Mouse (Mus musculus) layer of hippocampus, adult 18-20 months (tissue): ENCODE data around the gene Smarcb1. TPM values are rescaled to one million over a fixed set of nuclear protein-coding genes. Genes with fewer than 3 reads are reported as not detected.
A peak's percentile ranks its signal among the peaks of the same experiment; 100 is the strongest.
"Not testable (repeated sequence)": the region's sequence is repeated elsewhere in the genome, so short reads cannot be mapped to it uniquely, and the experiment has no call there.

Source experiments
- DNase-seq, 2 experiments: peaks; one replicate each; pipeline ENCODE4 v3.0.0; 2022; ENCODE audit warnings: low spot score in 2 of 2
- total RNA-seq, 2 experiments: library from RNA; stranded (reverse); gene quantifications; 2 replicates each; pipeline ENCODE4 v1.2.3; 2021

Gene Smarcb1
- total RNA-seq, 2 experiments from 2014 or later = 80.3 to 85.0 TPM

DNA sequence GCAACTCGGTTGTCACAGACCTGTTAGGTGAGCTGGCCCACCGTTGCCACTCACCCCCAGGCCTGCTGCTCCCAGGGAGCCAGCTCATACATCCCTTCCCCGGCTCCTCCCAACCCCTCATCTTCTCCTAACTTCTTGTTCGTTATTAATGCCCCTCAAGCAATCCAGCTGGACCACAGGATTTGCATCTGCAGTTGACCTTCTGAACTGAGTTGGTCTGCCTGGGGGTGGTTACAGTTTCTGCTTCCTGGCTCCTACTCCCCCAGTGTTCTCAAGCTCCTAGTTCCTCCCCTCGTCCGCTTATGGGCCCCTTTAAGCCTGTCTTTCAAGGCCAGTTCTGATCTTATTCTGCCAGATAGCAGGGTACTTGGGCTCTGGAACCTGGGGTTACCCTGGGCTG is 26.8 kb downstream of the Smarcb1 start:
- DNase-seq = no peak

DNA sequence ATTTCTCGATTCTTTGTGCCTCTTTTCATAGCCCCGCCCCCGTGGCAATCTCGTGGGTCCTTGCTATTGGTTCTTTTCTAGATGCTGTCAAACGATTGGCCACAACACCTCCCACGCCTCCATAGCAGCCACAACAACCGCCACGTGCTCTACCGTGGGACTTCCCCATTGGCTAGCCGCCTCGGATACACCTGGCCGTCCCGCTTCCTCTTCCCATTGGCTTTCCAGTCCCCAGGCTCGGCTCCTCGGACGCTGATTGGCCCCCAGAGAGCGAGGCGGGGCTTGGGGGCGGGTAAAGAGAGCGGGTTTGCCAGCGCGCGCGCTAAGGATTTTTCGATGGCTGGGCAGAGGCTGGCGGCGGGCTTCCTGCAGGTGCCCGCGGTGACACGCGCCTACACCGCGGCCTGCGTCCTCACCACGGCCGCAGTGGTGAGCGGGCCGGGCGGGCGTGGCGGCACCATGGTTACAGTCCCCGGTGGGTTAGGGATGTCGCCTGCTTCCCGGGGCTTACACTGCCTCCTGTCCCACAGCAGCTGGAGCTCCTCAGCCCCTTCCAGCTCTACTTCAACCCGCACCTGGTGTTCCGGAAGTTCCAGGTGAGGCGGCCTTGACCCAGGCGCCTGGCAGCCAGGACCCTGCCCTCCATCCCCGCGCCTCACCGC is 28.2 kb downstream of the Smarcb1 start, which contains the start of gene Derl3:
Derl3 (plus strand) TSS at position 325 of the 662 bp plus-strand sequence.
- DNase-seq = peak; percentile 96 to 98

DNA sequence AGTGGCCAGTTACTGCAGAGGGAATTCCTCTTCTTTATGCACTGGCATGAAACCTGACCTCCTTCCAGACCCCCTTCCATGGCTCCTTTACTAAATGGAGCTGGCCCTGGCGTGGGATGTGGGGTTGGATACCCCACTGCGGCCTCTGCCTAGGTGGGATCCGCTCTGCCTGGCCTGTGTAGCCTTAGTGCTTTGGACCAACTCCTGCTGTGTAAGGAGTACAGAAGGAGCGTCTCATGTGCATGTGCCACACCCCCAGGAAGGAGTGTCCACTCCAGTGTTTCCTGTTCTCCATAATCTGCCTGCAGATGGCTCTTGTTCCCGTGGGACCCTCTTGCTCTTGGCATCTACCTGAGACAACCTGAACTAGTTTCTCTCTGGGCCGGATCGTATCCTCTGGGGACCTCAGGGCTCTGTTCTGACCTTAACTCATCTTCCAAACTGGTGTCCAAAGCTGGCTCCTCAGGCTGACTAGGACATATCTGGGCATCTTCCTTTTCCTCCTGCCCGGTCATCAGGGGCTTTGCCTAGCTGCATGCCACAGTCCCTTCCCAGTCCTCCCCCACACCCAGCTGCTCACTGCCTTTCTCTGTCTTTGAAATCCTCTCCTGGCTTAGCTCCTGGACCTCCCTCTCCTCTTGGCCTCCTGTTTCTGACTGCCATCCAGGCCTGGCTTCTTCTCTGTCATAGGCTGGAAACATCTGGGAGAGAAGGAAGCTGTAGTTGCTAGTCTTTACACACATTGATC is 31.8 kb downstream of the Smarcb1 start:
- DNase-seq = no peak

DNA sequence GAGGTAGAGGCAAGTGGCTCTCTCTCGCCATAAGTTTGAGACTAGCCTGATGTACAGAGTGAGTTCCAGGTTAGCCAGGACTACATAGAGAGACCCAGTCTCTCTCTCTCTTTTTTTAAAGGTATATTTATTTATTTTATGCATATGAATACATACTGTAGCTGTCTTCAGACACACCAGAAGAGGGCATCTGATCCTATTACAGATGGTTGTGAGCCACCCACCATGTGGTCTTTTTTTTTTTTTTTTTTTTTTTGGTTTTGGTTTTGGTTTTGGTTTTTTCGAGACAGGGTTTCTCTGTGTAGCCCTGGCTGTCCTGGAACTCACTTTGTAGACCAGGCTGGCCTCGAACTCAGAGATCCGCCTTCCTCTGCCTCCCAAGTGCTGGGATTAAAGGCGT is 33.9 kb downstream of the Smarcb1 start:
- not testable (repeated sequence) for DNase-seq

DNA sequence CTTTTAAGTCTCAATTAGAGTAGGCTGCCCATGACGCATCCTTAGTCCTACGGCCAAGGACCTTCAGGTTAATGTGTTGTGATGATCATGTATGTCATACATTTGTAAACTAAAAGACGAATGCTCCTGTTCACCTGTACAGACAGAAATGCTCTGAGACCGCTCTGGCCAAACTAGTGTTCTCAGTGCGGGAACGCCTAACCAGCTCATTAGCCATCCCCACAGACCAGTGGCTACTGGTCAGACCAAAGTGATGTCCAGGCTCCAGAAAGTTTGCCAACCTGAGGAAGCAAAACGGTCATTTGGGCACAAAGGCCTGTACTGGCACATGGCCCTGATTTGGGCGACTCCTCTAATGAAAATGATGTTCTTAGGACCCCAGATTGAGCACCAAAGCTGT is 36.7 kb downstream of the Smarcb1 start:
- no peak for DNase-seq

DNA sequence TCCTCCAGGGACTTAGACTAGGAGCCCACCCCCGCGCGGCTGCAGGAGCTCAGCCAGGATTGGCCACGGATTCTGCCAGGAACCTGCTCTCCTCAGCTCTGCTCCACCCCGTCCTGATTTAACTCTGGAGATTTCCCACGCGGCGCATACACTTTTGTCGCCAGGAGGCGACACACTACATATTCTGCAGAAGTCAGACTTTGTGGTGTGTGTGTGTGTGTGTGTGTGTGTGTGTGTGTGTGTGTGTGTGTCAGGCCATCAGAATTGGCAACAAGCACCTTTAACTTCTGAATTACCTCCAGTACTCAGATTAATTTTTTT is 38.2 kb downstream of the Smarcb1 start:
- DNase-seq = peak; percentile 46 to 80

DNA sequence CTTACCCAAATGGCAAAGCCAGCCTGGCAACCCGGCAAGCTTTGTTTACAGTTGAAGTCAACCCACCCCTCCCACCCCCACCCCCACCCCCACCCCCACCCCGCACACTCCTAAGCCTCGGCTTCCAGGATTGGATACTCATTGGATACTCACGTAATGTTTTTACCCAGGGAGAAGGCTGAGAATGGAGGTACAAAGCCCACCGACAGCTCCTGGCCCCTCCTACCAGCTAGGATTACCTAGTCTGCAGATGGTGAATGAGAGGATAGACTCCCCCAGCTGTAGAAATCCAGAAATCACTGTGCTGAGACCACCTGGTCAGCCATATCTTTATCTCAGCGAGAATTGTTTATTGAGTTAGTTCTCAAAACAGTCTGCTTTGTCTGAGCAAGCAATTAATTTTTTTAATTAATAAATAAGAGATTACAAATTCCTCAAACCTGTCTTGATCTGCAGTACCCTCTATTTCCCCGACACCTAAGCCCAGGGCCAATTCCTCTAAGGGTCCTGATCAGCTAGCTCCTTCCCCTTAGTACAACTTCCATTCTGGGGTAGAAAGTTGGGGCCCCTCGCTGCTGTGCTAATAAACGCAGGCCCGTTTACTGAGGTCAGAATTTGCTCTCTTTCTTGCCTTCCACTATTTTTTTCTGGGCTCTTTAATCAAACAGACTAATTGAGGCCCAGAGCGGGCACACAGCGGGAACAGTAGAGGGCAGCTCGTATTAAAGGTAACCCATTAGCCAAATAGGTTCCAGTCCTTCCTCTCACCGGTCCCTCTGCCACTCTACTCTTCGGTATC is 38.8 kb downstream of the Smarcb1 start:
- no peak for DNase-seq

DNA sequence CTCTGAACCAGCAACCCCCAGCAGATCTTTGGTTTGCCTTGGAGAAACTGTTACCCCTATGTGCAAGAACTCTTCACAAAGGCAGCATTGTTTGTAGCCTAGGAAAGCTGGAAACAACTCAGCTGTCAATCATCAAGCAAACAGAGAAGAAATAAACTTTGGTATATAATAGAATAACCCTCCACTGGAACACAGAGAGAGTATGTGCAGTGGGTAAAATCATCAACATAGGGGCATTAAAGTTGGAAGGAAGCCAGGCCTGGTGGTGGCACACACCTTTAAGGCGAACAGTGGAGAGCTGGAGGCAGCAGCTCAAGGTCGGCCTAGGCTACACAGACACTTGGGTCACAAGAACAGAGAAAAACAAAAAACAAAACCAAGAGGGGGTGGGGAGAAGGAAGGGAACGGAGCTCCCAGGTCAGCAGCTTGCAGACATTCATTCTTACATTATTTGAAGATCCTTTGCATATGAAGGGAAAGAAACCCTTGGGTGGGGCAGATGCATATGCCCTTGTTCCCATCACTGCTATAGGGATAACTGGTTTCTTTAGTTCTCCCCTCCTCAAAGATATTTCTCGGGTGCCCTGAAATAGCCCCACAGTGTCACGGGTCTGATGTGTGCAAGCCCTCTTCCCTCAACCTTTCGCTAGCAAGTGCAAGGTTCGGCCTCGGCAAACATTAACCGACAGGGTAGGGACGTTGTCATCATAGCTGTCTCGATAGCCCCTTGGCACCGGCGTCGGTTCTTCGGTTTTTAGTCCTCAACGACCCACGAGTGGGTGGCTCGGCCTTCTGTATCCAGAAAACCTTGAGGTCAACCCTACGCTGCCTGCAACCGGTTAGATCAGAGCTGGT is 39.6 kb downstream of the Smarcb1 start:
- DNase-seq = no peak

DNA sequence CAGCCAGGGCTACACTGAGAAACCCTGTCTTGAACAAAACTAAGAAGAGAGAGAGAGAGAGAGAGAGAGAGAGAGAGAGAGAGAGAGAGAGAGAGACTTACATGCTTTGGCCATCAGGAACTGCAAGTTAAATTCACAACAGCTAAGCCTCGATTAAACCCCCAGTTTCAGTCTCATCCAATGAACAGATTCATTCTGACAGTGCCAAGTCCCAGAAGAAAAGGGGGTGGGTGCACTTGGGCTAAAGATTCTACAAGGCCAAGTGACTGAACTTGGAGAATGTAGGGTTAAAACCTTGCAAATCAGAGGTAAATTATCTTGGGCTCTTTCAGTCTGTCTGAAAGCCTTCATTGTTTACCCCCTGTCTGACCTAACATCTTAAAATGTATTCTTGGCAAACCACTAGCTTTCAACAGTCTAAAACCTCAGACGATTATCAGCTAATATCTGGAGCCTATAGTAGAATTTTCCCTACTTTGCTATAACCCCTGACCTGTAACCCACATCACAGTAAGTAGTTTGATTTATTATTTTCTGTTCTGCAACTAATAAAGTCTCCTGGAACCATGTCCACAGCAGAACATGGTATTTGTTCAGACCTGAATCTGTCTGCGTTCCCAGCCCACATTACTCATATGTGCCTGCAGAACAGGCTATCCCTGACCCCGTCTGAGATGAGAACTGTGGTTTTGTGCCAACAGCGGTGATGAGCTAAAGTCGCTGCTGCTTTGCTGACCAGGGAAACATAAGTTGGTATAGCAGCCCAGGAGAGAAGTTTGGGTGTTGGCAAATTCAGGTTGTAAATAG is 40.4 kb downstream of the Smarcb1 start:
- no peak for DNase-seq

DNA sequence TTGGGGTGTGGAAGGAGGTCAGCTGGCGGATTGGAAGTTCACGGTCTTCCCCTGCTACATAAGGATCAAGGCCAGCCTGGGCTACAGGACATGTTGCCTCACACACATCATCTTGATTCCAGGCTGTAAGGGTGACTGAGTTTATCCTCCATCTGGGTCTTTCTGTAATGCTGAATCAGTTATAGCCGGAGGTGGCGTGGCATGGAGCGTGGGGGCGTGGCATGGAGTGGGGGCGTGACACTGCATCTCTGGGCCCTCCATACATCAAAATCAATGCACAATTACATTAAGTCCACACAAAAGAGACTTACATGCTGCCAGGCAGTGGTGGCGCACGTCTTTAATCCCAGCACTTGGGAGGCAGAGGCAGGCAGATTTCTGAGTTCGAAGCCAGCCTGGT is 41.1 kb downstream of the Smarcb1 start:
- DNase-seq = no peak

DNA sequence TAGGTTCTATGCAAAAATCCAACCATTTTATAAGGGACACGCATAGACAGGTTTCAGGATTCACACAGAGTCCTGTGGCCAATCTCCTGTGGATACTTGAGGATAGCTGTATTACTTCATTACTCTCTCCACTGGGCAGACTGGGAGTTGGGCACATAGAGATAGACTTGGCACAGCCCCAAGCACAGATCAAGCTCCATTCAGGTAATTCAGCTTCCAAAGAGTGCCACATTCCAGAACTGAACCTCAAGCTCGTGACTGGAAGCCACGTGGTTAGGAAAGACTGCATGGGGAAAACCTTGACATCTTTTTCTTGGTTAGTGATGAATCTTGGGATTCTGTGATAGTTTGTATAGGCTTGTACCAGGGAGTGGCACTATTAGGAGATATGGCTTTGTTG is 42.6 kb downstream of the Smarcb1 start:
- no peak for DNase-seq

DNA sequence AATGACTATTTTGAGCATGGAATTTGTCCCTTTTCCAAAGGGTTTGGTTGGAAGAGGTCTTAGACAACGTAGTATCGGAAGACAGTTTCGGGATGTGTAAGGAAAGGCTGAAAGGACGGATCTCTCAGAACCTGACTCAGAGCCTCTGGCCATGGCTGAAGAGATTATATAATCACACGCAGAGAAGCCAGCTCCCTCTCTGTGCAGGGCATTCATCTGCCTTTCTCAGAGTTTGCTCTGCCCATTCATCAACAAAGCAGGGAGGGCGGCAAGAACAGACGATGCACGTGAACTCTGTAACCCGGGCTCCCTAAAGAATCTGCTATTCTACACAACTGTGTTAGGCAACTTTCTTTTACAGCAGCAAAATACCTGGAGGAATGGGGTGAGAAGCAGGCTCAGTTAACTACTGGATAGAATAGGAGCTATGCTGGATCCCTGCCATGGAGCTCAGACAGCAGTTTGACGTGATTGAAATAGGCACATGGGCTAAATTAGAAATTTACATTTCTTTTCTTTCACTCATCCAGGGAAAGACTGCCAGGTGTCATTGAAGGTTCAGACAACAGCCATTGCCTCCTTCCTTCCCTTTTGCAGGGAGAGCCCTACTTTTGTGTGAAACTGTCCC is 47.8 kb downstream of the Smarcb1 start:
- DNase-seq = peak in 1 of 2 experiments; percentile 35

DNA sequence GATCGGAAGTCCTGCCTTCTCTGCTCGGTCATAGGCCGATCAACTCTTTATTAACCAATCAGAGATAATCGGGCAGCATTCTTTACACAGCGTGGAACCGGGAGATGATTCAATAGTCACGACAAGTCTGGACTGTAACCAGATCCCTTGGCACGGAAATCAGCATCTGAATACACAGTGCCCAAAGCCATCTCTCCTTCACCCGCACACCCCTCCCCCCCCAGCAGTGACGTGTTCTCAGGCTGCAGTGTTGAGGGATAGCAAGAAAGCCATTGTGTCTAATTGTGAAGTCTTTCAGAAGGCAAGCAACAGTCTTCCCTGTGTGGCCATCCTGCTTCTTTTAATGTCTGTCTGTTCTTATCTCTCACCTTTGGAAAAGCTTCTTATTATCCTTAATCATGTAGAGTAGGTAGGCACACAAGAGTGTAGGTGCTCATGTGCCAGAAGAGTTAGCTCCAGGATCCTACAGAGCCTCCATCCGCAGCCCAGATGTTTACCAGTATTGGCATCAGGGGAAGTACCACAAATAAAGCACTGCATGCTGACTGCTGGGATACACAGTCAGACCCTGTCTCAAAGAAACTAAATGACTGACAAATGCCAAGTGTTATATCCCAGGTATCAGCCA is 48.4 kb downstream of the Smarcb1 start:
- DNase-seq = peak; percentile 76 to 90

DNA sequence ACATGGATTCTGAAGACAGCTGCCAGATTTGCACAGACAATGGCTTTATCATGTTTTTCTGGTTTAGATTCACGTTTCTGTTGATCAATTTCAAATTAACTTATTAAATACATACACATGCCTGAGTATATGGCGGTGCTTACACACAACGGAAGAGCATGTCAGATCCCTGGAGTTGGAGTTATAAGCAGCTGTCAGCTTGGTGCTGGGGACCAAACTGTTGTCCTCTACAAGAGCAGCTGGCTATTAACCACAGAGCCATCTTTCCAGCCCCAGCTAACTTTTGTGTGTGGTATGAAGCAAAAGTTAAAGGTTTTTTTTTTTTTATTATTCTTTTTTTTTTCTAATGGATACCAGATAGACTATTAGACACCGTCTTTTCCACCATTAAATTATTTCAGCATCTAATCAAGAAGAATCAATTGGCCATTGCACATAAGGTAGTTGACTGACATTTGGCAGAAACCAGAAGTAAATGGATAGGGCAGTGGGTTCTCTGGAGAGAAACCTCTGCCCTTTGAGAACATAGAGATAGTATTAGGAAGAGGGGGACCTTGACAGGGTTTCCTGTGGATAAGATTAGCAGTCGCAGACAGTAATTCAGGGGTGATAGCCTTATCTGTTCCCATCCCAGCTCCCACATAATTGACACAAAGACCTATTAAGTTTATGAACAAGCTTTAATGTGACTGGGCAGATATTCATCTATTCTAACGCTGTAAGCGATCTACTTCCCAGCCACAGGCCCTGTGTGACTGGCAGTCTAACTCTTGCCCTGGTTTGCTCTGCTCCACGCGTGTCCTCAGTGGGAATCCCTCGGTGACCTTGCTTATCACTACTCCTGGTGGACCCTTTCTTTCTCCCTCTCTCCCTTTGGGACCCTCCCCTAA is 49.1 kb downstream of the Smarcb1 start:
- DNase-seq = no peak

DNA sequence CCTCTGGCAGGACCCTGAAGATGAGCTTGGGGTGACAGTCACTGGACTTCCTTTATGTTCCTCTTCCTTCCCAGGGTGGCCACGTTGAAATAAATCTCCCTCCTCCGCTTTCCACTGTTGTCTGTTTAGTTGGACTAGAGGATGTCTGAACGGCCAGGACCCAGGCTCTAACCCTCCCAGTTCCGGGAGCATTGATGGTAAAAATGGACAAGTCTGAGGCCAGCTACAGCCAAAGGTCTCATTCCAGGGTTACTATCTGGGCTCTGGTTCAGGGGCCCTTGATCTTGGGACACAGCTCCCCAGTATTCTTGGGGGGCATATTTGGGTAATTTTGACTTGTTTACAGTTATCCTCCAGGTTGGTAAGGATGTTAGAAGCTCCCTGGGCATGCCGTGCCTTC is 59.8 kb downstream of the Smarcb1 start:
- DNase-seq = no peak

DNA sequence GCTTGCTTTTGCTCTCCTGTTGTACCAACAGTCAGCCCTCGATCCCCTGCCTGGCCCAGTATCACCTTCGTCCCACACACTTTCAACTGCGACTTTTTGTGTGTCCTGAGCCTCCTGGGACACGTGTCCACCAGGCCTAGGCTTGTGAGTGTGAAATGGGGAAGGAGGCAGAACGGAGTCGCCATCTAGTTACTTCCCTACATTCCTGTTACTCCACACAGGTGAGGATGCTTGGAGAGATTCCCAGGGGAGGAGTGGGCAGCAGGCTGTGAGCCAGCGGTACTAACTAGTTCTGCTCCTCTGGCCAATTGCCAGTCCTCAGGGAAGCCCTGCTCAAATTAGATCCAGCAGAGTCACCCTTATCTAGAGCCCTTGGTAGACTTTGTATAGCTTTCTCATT is 60.7 kb downstream of the Smarcb1 start:
- DNase-seq = no peak

DNA sequence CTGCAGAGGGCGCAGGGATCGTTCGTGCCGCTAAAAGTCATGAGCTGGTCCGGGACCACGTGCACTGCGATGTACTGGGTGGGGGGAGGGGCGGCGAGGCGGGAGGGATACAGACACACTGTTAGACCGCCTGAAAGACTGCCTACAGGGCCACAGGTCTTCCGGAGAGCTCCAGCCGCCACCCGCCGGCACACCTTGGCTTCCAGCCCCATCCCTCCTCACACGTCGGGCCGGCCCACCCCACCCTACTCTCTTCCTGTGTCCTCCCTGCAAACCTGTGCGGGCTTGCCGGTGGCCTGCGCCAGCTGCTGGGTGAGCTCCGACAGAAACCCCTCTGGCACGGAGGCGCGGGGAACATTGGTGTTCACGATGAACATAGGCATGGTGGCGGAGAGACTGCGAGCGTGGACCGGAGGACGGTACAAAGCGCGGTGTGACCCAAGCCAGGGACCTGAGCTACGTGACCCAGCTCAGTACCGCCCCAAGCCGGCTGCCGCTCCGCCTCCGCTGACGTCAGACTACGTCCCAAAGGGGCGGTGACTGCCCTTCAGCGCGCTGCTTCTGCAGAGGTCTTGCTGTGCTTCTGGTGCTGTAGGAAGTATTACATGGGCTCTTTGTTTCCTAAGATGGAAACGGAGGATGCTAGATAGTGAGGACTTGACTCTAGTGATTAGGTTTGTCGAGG is 61.5 kb downstream of the Smarcb1 start, which contains the start of gene Mif:
Mif (minus strand) TSS at position 455 of the 685 bp plus-strand sequence.
- peak; percentile 76 to 89 for DNase-seq
